ENCODE assay signal across 10 mouse cellular contexts in the genomic region with DNA sequence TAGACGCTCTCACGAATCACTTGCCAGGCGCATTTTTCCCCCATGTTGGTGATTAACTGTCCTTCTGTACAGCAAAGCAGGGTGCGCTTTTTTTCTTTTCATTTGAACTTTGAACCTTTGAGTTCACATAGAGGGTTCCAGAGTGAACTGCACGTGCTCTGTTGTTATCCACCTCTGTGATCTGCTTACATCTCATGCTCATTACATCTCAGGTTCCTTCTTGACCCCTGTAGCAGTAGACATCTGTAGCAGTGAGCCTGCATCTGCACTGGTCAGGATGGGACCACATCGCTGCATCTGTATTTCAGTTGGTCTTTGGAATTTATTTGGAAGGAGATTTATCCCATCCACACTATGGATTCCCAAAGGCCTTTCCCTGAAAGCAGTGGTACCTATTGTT.
DNase-seq lines count a peak whose midpoint lies in the region; ATAC-seq and TF ChIP-seq lines count a peak whose summit lies in the region.
"Had no signal": no experiment of that assay in that cellular context is flagged by ENCODE, and none has a peak within 500 bp of the region (broad histone marks: within the 10 kb centered on the region; RNA-seq: fewer than 3 reads in every experiment).

No protein-coding gene starts in this region.

- H3K36me3 ChIP-seq in forebrain, embryonic 10.5 days (replicated peaks) = peaks cover 25% of the 10 kb centered on the region
- no peaks in the 10 kb centered on the region for H3K36me3 ChIP-seq in midbrain, embryonic 14.5 days (ENCODE audit: control insufficient read depth, insufficient read depth, low read length)

- H3K4me1 ChIP-seq in forebrain, embryonic 10.5 days = peaks cover 48% of the 10 kb centered on the region
- H3K4me1 ChIP-seq in midbrain, embryonic 14.5 days (ENCODE audit: control insufficient read depth, insufficient read depth, low read length) = peaks cover 20% of the 10 kb centered on the region

- 0 out of 2 replicates have a peak, but pooled peaks cover 3% of the 10 kb centered on the region for H3K9me3 ChIP-seq in forebrain, embryonic 10.5 days
- H3K9me3 ChIP-seq in midbrain, embryonic 14.5 days (ENCODE audit: control insufficient read depth, low read length) = no peaks in the 10 kb centered on the region

- no peaks in the 10 kb centered on the region for H3K27me3 ChIP-seq in forebrain, embryonic 10.5 days (ENCODE audit: poor library complexity, severe bottlenecking)
- H3K27me3 ChIP-seq in midbrain, embryonic 14.5 days (ENCODE audit: control insufficient read depth, insufficient read depth, low read length) = no peaks in the 10 kb centered on the region
- H3K27me3 ChIP-seq: Patski had no signal

- no peak for TF ChIP-seq CTCF in gastrocnemius, adult 2 months (IDR thresholded peaks at IDR 0.05)

- DNase-seq in gastrocnemius, adult 2 months = no peak
- no peak for DNase-seq in gastrocnemius, postnatal 4 days (ENCODE audit: low spot score in 2 of 2)
- DNase-seq in forebrain, embryonic 10.5 days (ENCODE audit: extremely low spot score, low spot score) = no peak
- peak; percentile 21 to 40 for DNase-seq in kidney, adult 8-10 months
- DNase-seq in midbrain, embryonic 14.5 days = peak; percentile 31
- no peak for DNase-seq in cerebellum, adult 9-11 months
- no peak for DNase-seq in retina, postnatal 1 day
- no peak for DNase-seq in cerebellum, adult 18-20 months
- DNase-seq: thymus, adult 2 months had no signal

- intact Hi-C loops in gastrocnemius, adult 2 months (cut with DNase I) = loop anchor here (5.0 to 10.0 kb wide), 2 partner anchors 70 to 317 kb away; a partner anchor contains a TSS

- WGBS in forebrain, embryonic 10.5 days = 81% methylated on average over 6 of the region's 6 CpGs
- WGBS in midbrain, embryonic 14.5 days = 44% methylated on average over 6 of the region's 6 CpGs

- peak overlapping the region; percentile 88; the same call in 1 of the 2 replicates for H3K27ac ChIP-seq in gastrocnemius, adult 2 months
- H3K27ac ChIP-seq in forebrain, embryonic 10.5 days = peak overlapping the region; percentile 91; the same call in 1 of the 2 replicates
- peak overlapping the region; percentile 22; the same call in 1 of the 2 replicates for H3K27ac ChIP-seq in midbrain, embryonic 14.5 days (replicated peaks; ENCODE audit: low read depth, low read length)

- no peak for ATAC-seq in midbrain, embryonic 14.5 days (ENCODE audit: low FRiP score, low TSS enrichment)
- ATAC-seq: Patski had no signal

- H3K4me3 ChIP-seq in gastrocnemius, adult 2 months = peak overlapping the region; percentile 71
- H3K4me3 ChIP-seq in forebrain, embryonic 10.5 days = peak overlapping the region; percentile 56; the same call in 1 of the 2 replicates
- H3K4me3 ChIP-seq in midbrain, embryonic 14.5 days (replicated peaks; ENCODE audit: low read depth, low read length) = 0 out of 2 replicates have a peak overlapping the region, but pooled peaks have one; percentile 13

- no peak overlapping the region; the same call in 1 of the 2 replicates for H3K9ac ChIP-seq in midbrain, embryonic 14.5 days (replicated peaks; ENCODE audit: low read length)

- peak overlapping the region; percentile 57 for H3K4me2 ChIP-seq in midbrain, embryonic 14.5 days (ENCODE audit: low read length)

Comparison
In these comparisons a context has a peak if more than half of its experiments do, and no peak if none do; other contexts are left out.
1. DNase-seq: peak in kidney, adult 8-10 months (2 of 2) and midbrain, embryonic 14.5 days (single experiment); none in gastrocnemius, adult 2 months (single experiment), gastrocnemius, postnatal 4 days (0 of 2), forebrain, embryonic 10.5 days (single experiment), cerebellum, adult 9-11 months (single experiment), retina, postnatal 1 day (single experiment) and cerebellum, adult 18-20 months (0 of 2).
2. H3K27ac ChIP-seq: peak in every context shown above with its lines; median percentile 91 in forebrain, embryonic 10.5 days; 88 in gastrocnemius, adult 2 months; 22 in midbrain, embryonic 14.5 days.
3. H3K4me3 ChIP-seq: peak in every context shown above with its lines; median percentile 71 in gastrocnemius, adult 2 months; 56 in forebrain, embryonic 10.5 days; 13 in midbrain, embryonic 14.5 days.